Mouse (Mus musculus) heart, postnatal 0 days (tissue): Measurements from ENCODE around the gene Krt42.

Experiments used
- CTCF ChIP-seq: IDR thresholded peaks from 2 replicates; pipeline ENCODE4 v1.5.1; 2016; ENCODE audit warnings: antibody characterized with exemption, control low read depth, low read depth
- EP300 ChIP-seq: IDR thresholded peaks from 2 replicates; pipeline ENCODE4 v1.6.1; 2016; ENCODE audit warnings: antibody characterized with exemption, low read depth

- TF ChIP-seq CTCF (no peak), EP300 (no peak)
Measured at GRCm38 (mm10) chr11:100311656-100312055, 42.0 kb upstream of the Krt42 start.
